Mouse (Mus musculus) thymus, adult 2 months (tissue): ENCODE data around the gene Gm20518. TPM values are rescaled to one million over a fixed set of nuclear protein-coding genes. Genes with fewer than 3 reads are reported as not detected.

Experiments
- DNase-seq: peaks from one replicate; pipeline ENCODE4 v3.0.0; 2021
- H3K27ac ChIP-seq: fragments of 200-500 bp; 2 replicates; pipeline ENCODE4 v1.5.1; 2012; ENCODE audit warnings: low read length, control low read depth; ENCODE audit not compliant: control insufficient read depth, insufficient read depth
- H3K27me3 ChIP-seq: fragments of 200-500 bp; 2 replicates; pipeline ENCODE4 v1.6.1; 2012; ENCODE audit warnings: mild to moderate bottlenecking, low read length, moderate library complexity, mixed read lengths; ENCODE audit not compliant: control insufficient read depth, insufficient read depth
- H3K36me3 ChIP-seq: fragments of 200-500 bp; 2 replicates; pipeline ENCODE4 v1.6.1; 2012; ENCODE audit warnings: mild to moderate bottlenecking, low read length, moderate library complexity; ENCODE audit not compliant: control insufficient read depth, insufficient read depth
- H3K4me1 ChIP-seq: fragments of 200-500 bp; replicated peaks from 2 replicates; pipeline ENCODE4 v1.6.1; 2012; ENCODE audit warnings: low read length; ENCODE audit not compliant: control insufficient read depth, insufficient read depth
- H3K4me3 ChIP-seq: fragments of 200-500 bp; 2 replicates; pipeline ENCODE4 v1.5.1; 2012; ENCODE audit warnings: mild to moderate bottlenecking, low read length, control low read depth, moderate library complexity; ENCODE audit not compliant: control insufficient read depth, insufficient read depth
- CTCF ChIP-seq: fragments of 200-500 bp; IDR thresholded peaks from 2 replicates; pipeline ENCODE4 v1.5.1; 2012; ENCODE audit warnings: mild to moderate bottlenecking, control low read depth, low read length, moderate library complexity, borderline replicate concordance; ENCODE audit not compliant: control insufficient read depth, poor library complexity, insufficient read depth; ENCODE audit errors: extremely low read depth
- POLR2A ChIP-seq: fragments of 200-500 bp; IDR thresholded peaks from 2 replicates; pipeline ENCODE4 v1.6.1; 2012; ENCODE audit warnings: mild to moderate bottlenecking, low read length, control low read depth, moderate library complexity; ENCODE audit not compliant: control insufficient read depth, poor library complexity, insufficient read depth; ENCODE audit errors: extremely low read depth
- WGBS: fragments of 180-500 bp; shearing (Covaris S2); methylation state at CpG from one replicate; pipeline ENCODE4 v1.1.7; 2018; 5-methylcytosine and 5-hydroxymethylcytosine counted together
- polyA plus RNA-seq: library from polyadenylated mRNA; depleted of rRNA; stranded (reverse); fragments of >200 nt; gene quantifications from 2 replicates; pipeline ENCODE4 v1.2.3, GENCODE M21; 2012; rRNA removed

Gm20518 gene
- polyA plus RNA-seq, 1 experiment, result 4.9 TPM

DNA sequence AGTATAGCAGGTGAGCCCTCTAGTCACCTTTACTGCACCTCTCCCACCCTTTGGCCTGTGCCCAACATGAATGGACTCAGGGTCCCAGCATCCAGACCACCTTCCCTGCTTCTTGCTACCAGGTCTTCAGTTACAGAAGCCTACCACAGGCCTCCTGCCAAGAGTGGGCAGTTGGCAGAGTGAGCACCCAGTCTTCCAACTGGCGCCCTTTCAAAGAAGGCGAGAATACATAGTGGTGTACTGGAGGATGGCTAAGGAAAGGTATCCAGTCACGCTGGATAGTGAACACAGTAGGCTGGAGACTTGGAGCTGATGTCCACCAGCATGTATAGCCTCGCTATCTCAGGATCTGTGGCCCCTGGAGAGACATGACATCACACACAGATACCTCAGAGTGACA lies 97.4 kb downstream of the Gm20518 start:
- Histone ChIP-seq H3K4me3 (no peak overlapping the region), H3K27ac (no peak overlapping the region), H3K4me1 (peaks cover 7% of the 10 kb centered on the region), H3K36me3 (peaks cover 21% of the 10 kb centered on the region), H3K27me3 (peaks cover 31% of the 10 kb centered on the region)
- 92% methylated on average over 4 of the region's 4 CpGs for WGBS
- no peak for DNase-seq
- TF ChIP-seq CTCF (no peak), POLR2A (no peak)

DNA sequence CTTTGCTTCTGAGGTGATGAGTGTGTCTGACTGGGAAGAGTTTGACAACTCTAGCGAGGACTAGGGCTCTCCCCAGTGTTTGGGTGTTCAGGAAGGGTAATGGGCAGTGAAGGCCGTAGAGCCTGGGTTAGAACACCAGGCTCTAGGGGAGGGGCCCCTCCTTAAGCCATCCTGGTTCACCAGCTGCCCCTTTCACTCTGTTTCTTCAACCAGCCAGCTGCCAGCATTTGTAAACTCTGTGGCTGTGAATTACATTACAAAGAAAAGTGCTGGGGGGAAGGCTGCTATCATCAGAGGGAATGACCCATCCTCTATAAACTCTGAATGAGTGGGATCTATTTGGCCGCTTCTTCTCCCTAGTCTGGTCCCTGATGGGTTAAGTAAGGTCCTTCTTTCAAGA lies 98.7 kb downstream of the Gm20518 start:
- no peak overlapping the region for H3K4me3 ChIP-seq
- no peak for DNase-seq
- peaks cover 7% of the 10 kb centered on the region for H3K4me1 ChIP-seq
- WGBS, result 95% methylated on average over 3 of the region's 3 CpGs
- H3K27ac ChIP-seq, result no peak overlapping the region
- H3K27me3 ChIP-seq, result peaks cover 19% of the 10 kb centered on the region
- TF ChIP-seq POLR2A (no peak), CTCF (no peak)
- peaks cover 24% of the 10 kb centered on the region for H3K36me3 ChIP-seq

DNA sequence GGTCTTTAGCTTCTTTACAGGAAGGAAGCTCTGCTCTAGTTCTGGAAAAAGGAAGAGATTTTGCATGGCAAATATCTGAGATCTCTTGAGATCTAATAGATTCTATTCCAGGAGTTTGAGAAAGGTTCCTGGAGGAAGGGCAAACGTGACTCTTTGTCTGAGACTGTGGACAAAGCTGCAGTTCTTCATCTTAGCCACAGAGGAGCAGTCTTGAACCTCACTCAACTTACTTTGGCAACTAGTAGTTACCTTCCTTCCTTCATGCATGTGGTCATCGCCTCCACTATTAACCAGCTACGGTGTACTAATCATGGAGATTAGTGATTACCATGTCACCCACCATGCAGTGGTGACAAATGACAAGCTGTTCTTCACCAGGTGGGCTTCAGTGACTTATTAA lies 106.1 kb downstream of the Gm20518 start:
- 85% methylated on average over 3 of the region's 3 CpGs for WGBS
- no peak for DNase-seq
- TF ChIP-seq POLR2A (no peak), CTCF (no peak)
- no peak overlapping the region for H3K27ac ChIP-seq
- no peak overlapping the region for H3K4me3 ChIP-seq
- no peaks in the 10 kb centered on the region for H3K4me1 ChIP-seq
- H3K27me3 ChIP-seq, result no peaks in the 10 kb centered on the region
- H3K36me3 ChIP-seq, result peaks cover 21% of the 10 kb centered on the region

Other genes with a start within 250 kb of the Gm20518 start
- 0.50 and 0.61 TPM in 2 replicates for gene Ccdc74a, start 245.2 kb downstream of the Gm20518 start, polyA plus RNA-seq
- 286 and 308 TPM in 2 replicates for gene Med15, start 158.8 kb downstream of the Gm20518 start, polyA plus RNA-seq
- 72.7 and 75.1 TPM in 2 replicates for gene Klhl22, start 132.1 kb downstream of the Gm20518 start, polyA plus RNA-seq
- 41.0 and 41.2 TPM in 2 replicates for gene Scarf2, start 94.4 kb downstream of the Gm20518 start, polyA plus RNA-seq
- not detected in 2 replicates for gene B830017H08Rik, start 58.5 kb downstream of the Gm20518 start, polyA plus RNA-seq
- gene Car15, start 53.3 kb downstream of the Gm20518 start, polyA plus RNA-seq, result 22.4 and 27.4 TPM in 2 replicates
- 0.06 and 0.12 TPM in 2 replicates for gene Tssk1, start 2.6 kb upstream of the Gm20518 start, polyA plus RNA-seq
- gene Dgcr2, start 6.9 kb upstream of the Gm20518 start, polyA plus RNA-seq, result 214 and 215 TPM in 2 replicates
- 0.35 TPM in 1 of 2 replicates, not detected in the other for gene Tssk2, start 7.0 kb upstream of the Gm20518 start, polyA plus RNA-seq
- gene Ess2, start 19.7 kb upstream of the Gm20518 start, polyA plus RNA-seq, result 45.5 and 48.9 TPM in 2 replicates
- gene Gsc2, start 23.4 kb upstream of the Gm20518 start, polyA plus RNA-seq, result 0.10 and 0.13 TPM in 2 replicates
- gene Slc25a1, start 36.5 kb upstream of the Gm20518 start, polyA plus RNA-seq, result 126 and 151 TPM in 2 replicates
- gene Vpreb2, start 88.8 kb upstream of the Gm20518 start, polyA plus RNA-seq, result 0.49 TPM in 1 of 2 replicates, not detected in the other
- 110 and 117 TPM in 2 replicates for gene Dgcr6, start 161.2 kb upstream of the Gm20518 start, polyA plus RNA-seq
- 74.1 and 84.2 TPM in 2 replicates for gene Prodh, start 198.5 kb upstream of the Gm20518 start, polyA plus RNA-seq
- 5.7 and 6.6 TPM in 2 replicates for gene Rtn4r, start 236.0 kb upstream of the Gm20518 start, polyA plus RNA-seq